Mouse (Mus musculus) limb, embryonic 11.5 days (tissue): Measurements from ENCODE around the gene Diaph2. TPM values are rescaled to one million over a fixed set of nuclear protein-coding genes. Genes with fewer than 3 reads are reported as not detected.
"Not testable (repeated sequence)": the region's sequence is repeated elsewhere in the genome, so short reads cannot be mapped to it uniquely, and the experiment has no call there.

Source experiments
- ATAC-seq: fragments of 200-750 bp; cut with Nextera tagmentation; 2 replicates; pipeline ENCODE4 v1.8.0; 2017; ENCODE audit warnings: low read depth; ENCODE audit not compliant: insufficient number of reproducible peaks, low FRiP score, low TSS enrichment
- DNase-seq: peaks from one replicate; pipeline ENCODE4 v3.0.0-alpha.2; 2015; ENCODE audit warnings: low spot score
- H3K27ac ChIP-seq: fragments of 300-500 bp; sonication (generic); replicated peaks from 2 replicates; pipeline ENCODE4 v1.5.1; 2014; ENCODE audit warnings: low read depth, mild to moderate bottlenecking, low read length
- H3K27me3 ChIP-seq: fragments of 300-500 bp; sonication (generic); 2 replicates; pipeline ENCODE4 v1.6.1; 2014; ENCODE audit warnings: mild to moderate bottlenecking, low read length, mixed read lengths; ENCODE audit not compliant: control insufficient read depth, insufficient read depth
- H3K36me3 ChIP-seq: fragments of 300-500 bp; sonication (generic); 2 replicates; pipeline ENCODE4 v1.6.1; 2014; ENCODE audit warnings: mild to moderate bottlenecking, low read length, moderate library complexity, mixed read lengths; ENCODE audit not compliant: control insufficient read depth, insufficient read depth
- H3K4me1 ChIP-seq: fragments of 300-500 bp; sonication (generic); 2 replicates; pipeline ENCODE4 v1.6.1; 2014; ENCODE audit warnings: low read length, mixed read lengths; ENCODE audit not compliant: control insufficient read depth, insufficient read depth
- H3K4me2 ChIP-seq: fragments of 300-500 bp; sonication (generic); 2 replicates; pipeline ENCODE4 v1.6.1; 2014; ENCODE audit warnings: low read depth, mild to moderate bottlenecking, moderate library complexity; ENCODE audit not compliant: severe bottlenecking
- H3K4me3 ChIP-seq: fragments of 300-500 bp; sonication (generic); 2 replicates; pipeline ENCODE4 v1.5.1; 2014; ENCODE audit warnings: low read depth, low read length
- H3K9ac ChIP-seq: fragments of 300-500 bp; sonication (generic); 2 replicates; pipeline ENCODE4 v1.6.1; 2014; ENCODE audit warnings: mild to moderate bottlenecking, low read length
- H3K9me3 ChIP-seq: fragments of 300-500 bp; sonication (generic); 2 replicates; pipeline ENCODE4 v1.6.1; 2016; ENCODE audit warnings: low read length; ENCODE audit not compliant: control insufficient read depth
- WGBS: fragments of 180-500 bp; shearing (Covaris S2); extraction: QIAGEN DNeasy Blood & Tissue Kit; methylation state at CpG from one replicate; pipeline ENCODE4 v1.1.7; 2014; 5-methylcytosine and 5-hydroxymethylcytosine counted together
- polyA plus RNA-seq: library from polyadenylated mRNA; unstranded; fragments of >200 nt; fragmentation: Nextera tagmentation; extraction: Ambion mirVana; gene quantifications from 2 replicates; pipeline ENCODE4 v1.2.1, GENCODE M21; 2014

Gene Diaph2
- polyA plus RNA-seq, 1 experiment from 2014 or later = 3.5 TPM

DNA sequence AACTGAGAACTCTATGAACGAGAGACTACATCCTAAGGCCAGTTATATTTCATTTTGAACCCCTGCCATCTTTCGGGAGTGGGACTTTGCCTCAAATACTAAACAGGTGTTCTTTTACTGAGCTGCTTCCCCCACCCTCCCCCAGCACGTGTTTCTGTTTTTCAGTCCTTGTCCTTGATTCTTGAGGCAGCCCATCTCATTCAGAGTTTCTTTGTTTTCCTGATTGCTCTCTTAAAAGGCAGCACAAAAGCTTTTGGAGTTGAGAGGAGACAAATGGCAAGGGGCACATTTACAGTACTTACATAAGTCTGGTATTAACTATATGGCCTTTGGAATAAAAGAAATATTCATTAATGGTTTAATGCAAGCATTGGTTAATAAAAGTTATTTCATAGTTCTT is 24.9 kb downstream of the Diaph2 start:
- no peak overlapping the region for H3K4me3 ChIP-seq
- 47% methylated on average over 3 of the region's 3 CpGs for WGBS
- H3K36me3 ChIP-seq = no peaks in the 10 kb centered on the region
- H3K9me3 ChIP-seq = no peaks in the 10 kb centered on the region
- no peak overlapping the region for H3K9ac ChIP-seq
- ATAC-seq (no peak), DNase-seq (no peak)
- no peaks in the 10 kb centered on the region for H3K4me1 ChIP-seq
- no peak overlapping the region for H3K27ac ChIP-seq
- H3K4me2 ChIP-seq = no peak overlapping the region
- H3K27me3 ChIP-seq = no peaks in the 10 kb centered on the region

DNA sequence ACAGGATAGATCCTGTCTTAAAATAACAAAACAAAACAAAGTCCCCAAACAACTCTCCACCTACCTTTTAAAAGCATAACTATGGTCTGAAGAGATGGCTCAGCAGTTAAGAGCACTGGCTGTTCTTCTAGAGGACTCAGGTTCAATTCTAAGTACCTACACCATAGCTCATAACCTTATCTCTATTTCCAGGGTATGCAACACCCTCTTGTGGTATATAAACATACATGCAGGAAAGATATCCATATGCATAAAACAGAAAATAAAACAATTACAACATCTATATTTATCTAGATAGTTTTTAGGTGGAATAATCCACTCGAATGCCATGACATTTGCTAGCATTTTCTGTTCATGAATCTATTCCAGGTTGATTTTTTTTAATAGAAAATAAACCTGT is 27.2 kb downstream of the Diaph2 start:
- Histone ChIP-seq H3K9ac (no peak overlapping the region), H3K27me3 (no peaks in the 10 kb centered on the region), H3K27ac (no peak overlapping the region), H3K4me1 (no peaks in the 10 kb centered on the region), H3K36me3 (no peaks in the 10 kb centered on the region), H3K4me2 (no peak overlapping the region), H3K4me3 (no peak overlapping the region), H3K9me3 (no peaks in the 10 kb centered on the region)
- ATAC-seq (no peak), DNase-seq (no peak)
- WGBS = 79% methylated on average over 1 of the region's 1 CpGs

DNA sequence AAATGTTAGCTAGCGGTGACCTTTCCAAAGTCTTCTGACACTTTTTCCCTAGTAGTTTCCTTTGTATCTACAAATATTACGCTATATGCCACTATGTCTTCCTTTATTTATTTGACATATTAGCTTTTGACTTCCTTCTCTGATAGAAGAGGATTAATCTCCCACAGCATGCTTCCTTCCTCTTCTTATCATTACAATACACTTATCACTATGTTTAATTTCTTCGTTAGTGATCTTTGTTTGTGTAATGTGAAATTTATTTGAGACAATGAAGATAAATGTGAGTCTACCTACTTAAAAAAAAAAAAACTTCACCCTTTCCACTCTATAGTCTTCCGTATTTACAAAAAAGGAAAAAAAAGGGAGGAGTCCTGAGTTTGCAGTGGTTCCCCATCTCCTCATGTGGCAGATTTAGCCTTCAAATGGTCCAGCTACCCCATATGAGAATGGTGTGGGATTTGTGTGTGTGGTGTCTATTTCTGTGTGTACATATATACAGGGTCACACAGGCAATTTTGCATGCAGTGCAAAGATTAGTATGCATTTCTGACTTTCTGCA is 27.9 kb downstream of the Diaph2 start:
- no peak for ATAC-seq
- H3K9me3 ChIP-seq = no peaks in the 10 kb centered on the region
- WGBS = 90% methylated on average over 4 of the region's 4 CpGs

DNA sequence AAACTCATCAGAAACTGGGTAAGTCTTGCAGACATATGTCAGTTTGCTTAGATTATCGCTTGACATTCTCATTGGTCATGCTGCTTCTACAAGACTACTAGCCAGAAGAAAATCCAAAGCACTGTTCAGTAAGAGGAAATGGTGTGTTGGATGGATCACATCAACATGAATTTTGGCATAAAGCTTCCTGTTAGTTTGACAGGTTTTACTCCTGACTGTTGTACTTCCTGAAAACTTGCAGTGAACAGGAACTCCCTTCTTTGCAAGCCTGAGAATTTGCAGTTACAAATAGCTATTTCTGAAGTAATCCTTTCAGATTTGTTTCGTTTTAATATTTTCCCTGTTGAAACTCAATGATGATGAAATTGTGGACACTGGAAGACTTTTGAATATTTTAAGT is 32.3 kb downstream of the Diaph2 start:
- Histone ChIP-seq H3K27ac (no peak overlapping the region), H3K27me3 (no peaks in the 10 kb centered on the region), H3K4me2 (no peak overlapping the region), H3K36me3 (no peaks in the 10 kb centered on the region), H3K4me1 (no peaks in the 10 kb centered on the region), H3K4me3 (no peak overlapping the region), H3K9me3 (no peaks in the 10 kb centered on the region), H3K9ac (no peak overlapping the region)
- 84% methylated on average over 2 of the region's 2 CpGs for WGBS
- DNase-seq (no peak), ATAC-seq (no peak)

More for the DNA sequence above, 27.9 kb downstream of the Diaph2 start:
- no peaks in the 10 kb centered on the region for H3K27me3 ChIP-seq
- no peak overlapping the region for H3K4me2 ChIP-seq
- no peak for DNase-seq
- H3K4me1 ChIP-seq = no peaks in the 10 kb centered on the region
- H3K9ac ChIP-seq = no peak overlapping the region
- H3K4me3 ChIP-seq = no peak overlapping the region
- H3K27ac ChIP-seq = no peak overlapping the region
- H3K36me3 ChIP-seq = no peaks in the 10 kb centered on the region

DNA sequence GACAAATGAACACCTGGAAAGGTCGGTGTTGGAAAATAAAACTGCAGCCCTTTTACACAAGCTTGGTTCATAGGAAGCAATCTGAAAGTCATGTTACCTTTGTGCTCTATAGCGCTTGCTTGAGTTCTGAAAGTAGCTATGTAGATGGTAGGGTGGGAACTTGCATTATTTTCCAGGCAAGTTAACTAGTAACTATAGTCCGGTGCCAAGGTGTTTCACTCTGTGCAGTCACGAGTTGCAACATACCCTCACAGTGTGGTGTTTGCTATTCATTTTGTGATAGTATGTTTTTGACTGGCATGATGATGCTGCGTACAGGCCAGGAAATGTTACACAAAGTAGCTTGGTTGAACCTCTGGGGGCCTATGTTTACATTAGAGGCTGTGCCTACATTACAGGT is 34.5 kb downstream of the Diaph2 start:
- Histone ChIP-seq H3K4me2 (no peak overlapping the region), H3K27ac (no peak overlapping the region), H3K27me3 (no peaks in the 10 kb centered on the region), H3K4me3 (no peak overlapping the region), H3K36me3 (no peaks in the 10 kb centered on the region), H3K4me1 (no peaks in the 10 kb centered on the region), H3K9me3 (no peaks in the 10 kb centered on the region), H3K9ac (no peak overlapping the region)
- DNase-seq (no peak), ATAC-seq (no peak)
- 84% methylated on average over 5 of the region's 5 CpGs for WGBS

DNA sequence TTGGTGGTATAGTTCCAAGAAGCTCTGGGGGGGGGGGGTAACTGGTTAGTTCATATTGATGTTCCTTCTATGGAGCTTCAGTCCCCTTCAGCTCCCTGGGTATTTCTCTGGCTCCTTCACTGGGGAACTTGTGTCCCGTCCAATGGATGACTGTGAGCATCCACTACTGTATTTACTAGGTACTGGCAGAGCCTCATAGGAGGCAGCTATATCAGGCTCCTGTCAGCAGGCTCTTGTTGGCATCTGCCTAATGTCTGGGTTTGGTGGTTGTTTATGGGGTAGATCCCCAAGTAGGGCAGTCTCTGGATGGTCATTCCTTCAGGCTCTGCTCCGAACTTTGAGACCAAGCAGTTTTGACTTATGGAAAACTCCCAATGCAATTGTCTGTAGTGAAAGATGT is 50.4 kb downstream of the Diaph2 start:
- WGBS = 96% methylated on average over 2 of the region's 2 CpGs
- not testable (repeated sequence) for H3K4me3 ChIP-seq, H3K27me3 ChIP-seq, H3K9me3 ChIP-seq, H3K4me1 ChIP-seq, ATAC-seq, H3K9ac ChIP-seq, DNase-seq, H3K36me3 ChIP-seq, H3K4me2 ChIP-seq, H3K27ac ChIP-seq

DNA sequence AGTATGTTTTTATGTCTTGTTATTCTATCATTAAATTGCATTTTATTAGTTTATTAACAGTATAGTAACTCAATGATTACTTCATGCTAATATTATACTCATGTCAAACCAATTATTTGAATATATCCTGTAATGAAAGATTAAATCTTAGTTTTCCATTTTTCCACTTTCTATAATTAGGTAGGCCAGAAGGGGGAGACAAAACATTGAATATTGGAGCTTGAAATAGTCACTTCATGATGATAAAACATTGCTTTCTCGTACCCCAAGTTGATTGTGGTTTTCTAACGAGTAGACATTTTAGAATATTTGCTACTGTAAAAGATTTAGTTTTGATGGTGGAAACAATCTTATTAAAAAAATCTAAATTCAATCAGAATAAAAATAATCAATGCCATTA is 82.4 kb downstream of the Diaph2 start:
- H3K36me3 ChIP-seq = no peaks in the 10 kb centered on the region
- H3K9me3 ChIP-seq = no peaks in the 10 kb centered on the region
- WGBS = 76% methylated on average over 2 of the region's 2 CpGs
- H3K27ac ChIP-seq = no peak overlapping the region
- H3K4me2 ChIP-seq = no peak overlapping the region
- no peak for ATAC-seq
- no peak for DNase-seq
- no peak overlapping the region for H3K9ac ChIP-seq
- no peak overlapping the region for H3K4me3 ChIP-seq
- H3K27me3 ChIP-seq = no peaks in the 10 kb centered on the region
- no peaks in the 10 kb centered on the region for H3K4me1 ChIP-seq

DNA sequence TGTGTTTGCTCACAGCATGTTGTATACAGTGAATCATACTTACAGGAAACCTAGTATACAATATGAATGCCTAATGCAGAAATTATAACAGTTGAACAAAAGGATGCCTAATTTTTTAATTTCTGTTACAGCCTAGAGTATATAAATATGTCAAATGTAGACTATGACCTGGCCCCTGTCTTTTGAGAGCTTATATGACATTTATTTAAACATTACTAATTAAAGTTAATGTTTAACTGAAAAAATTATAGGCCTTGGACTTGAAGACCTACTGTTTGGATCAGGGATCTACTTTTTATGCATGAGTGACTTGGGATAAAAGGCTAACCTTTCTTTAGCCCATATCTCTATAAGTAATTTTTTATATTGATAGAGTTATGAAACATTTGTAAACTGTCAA is 84.3 kb downstream of the Diaph2 start:
- H3K4me2 ChIP-seq = no peak overlapping the region
- H3K4me3 ChIP-seq = no peak overlapping the region
- H3K27ac ChIP-seq = no peak overlapping the region
- no peaks in the 10 kb centered on the region for H3K9me3 ChIP-seq
- no peaks in the 10 kb centered on the region for H3K4me1 ChIP-seq
- DNase-seq = no peak
- H3K27me3 ChIP-seq = no peaks in the 10 kb centered on the region
- no peaks in the 10 kb centered on the region for H3K36me3 ChIP-seq
- ATAC-seq = no peak
- H3K9ac ChIP-seq = no peak overlapping the region

DNA sequence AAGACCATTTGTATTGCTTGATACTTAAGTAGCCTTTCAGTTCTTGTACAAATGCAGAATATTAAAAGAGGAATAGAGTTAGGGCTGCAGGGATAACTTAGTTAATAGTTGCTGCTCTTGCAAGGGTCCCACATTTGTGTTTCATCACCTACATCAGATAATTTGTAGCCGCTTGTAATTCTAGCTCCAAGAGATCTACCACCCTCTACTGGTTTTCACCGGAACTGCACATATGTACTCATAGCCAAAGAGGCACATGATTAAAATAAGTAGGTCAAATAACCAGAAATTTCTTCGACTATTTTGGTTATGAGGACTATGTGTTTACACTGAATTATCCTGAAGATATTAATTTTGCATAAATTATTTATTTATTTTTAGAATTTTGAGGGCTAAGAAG is 134.9 kb downstream of the Diaph2 start:
- Histone ChIP-seq H3K4me1 (no peaks in the 10 kb centered on the region), H3K9me3 (no peaks in the 10 kb centered on the region), H3K4me2 (no peak overlapping the region), H3K27ac (no peak overlapping the region), H3K27me3 (no peaks in the 10 kb centered on the region), H3K36me3 (no peaks in the 10 kb centered on the region), H3K9ac (no peak overlapping the region), H3K4me3 (no peak overlapping the region)
- DNase-seq = peak; percentile 38
- no peak for ATAC-seq
- 12% methylated on average over 3 of the region's 3 CpGs for WGBS
